Mouse (Mus musculus) spleen, adult 2 months (tissue): ENCODE measurements around the gene Scnn1a. TPM values are rescaled to one million over a fixed set of nuclear protein-coding genes. Genes with fewer than 3 reads are reported as not detected.
A peak's percentile ranks its signal among the peaks of the same experiment; 100 is the strongest.

Source experiments
- DNase-seq, 2 experiments: peaks; one replicate each; pipeline versions ENCODE4 v3.0.0 to v3.0.0-alpha.2; 2012 to 2021; ENCODE audit warnings: low spot score in 2 of 2, low read depth in 1 of 2
- H3K27ac ChIP-seq: fragments of 200-500 bp; 2 replicates; pipeline ENCODE4 v1.5.1; 2012; ENCODE audit warnings: low read length, inconsistent platforms; ENCODE audit not compliant: insufficient read depth
- H3K27me3 ChIP-seq: fragments of 200-500 bp; 2 replicates; pipeline ENCODE4 v1.6.1; 2012; ENCODE audit warnings: mild to moderate bottlenecking, moderate library complexity, low read length, inconsistent platforms; ENCODE audit not compliant: control insufficient read depth, insufficient read depth
- H3K36me3 ChIP-seq: fragments of 200-500 bp; 2 replicates; pipeline ENCODE4 v1.6.1; 2012; ENCODE audit warnings: mild to moderate bottlenecking, low read length, inconsistent platforms; ENCODE audit not compliant: control insufficient read depth, insufficient read depth
- H3K4me1 ChIP-seq: fragments of 200-500 bp; 2 replicates; pipeline ENCODE4 v1.6.1; 2011; ENCODE audit warnings: inconsistent platforms; ENCODE audit not compliant: control insufficient read depth, insufficient read depth, insufficient read length
- H3K4me3 ChIP-seq: fragments of 200-500 bp; 2 replicates; pipeline ENCODE4 v1.5.1; 2011; ENCODE audit warnings: mild to moderate bottlenecking, inconsistent platforms; ENCODE audit not compliant: insufficient read depth, insufficient read length; ENCODE audit errors: extremely low read depth
- CTCF ChIP-seq: fragments of 200-500 bp; IDR thresholded peaks from 2 replicates; pipeline ENCODE4 v1.5.1; 2011; ENCODE audit warnings: mild to moderate bottlenecking, inconsistent platforms; ENCODE audit not compliant: insufficient read depth, insufficient read length, insufficient replicate concordance; ENCODE audit errors: extremely low read depth
- POLR2A ChIP-seq: fragments of 200-500 bp; IDR thresholded peaks from 2 replicates; pipeline ENCODE4 v1.6.1; 2011; ENCODE audit warnings: low read depth, low read length, inconsistent platforms
- WGBS: fragments of 180-500 bp; shearing (Covaris S2); methylation state at CpG from one replicate; pipeline ENCODE4 v1.1.7; 2018; 5-methylcytosine and 5-hydroxymethylcytosine counted together
- polyA plus RNA-seq: library from polyadenylated mRNA; depleted of rRNA; stranded (reverse); fragments of >200 nt; gene quantifications from 2 replicates; pipeline ENCODE4 v1.2.3, GENCODE M21; 2012

Scnn1a gene
- polyA plus RNA-seq, 1 experiment, result 1.5 TPM

- no peaks in the 10 kb centered on the region for H3K4me1 ChIP-seq
- 77% methylated on average over 7 of the region's 7 CpGs for WGBS
- peak overlapping the region; percentile 37; the same call in 1 of the 2 replicates for H3K27ac ChIP-seq
- peak overlapping the region; percentile 42 for H3K4me3 ChIP-seq
- H3K36me3 ChIP-seq, result no peaks in the 10 kb centered on the region
- DNase-seq, result no peak
- TF ChIP-seq POLR2A (no peak), CTCF (no peak)
- H3K27me3 ChIP-seq, result peaks cover 8% of the 10 kb centered on the region; the same call in 1 of the 2 replicates
Observed at GRCm38 (mm10) chr6:125314231-125314563, 6.3 kb upstream of the Scnn1a start.

- Histone ChIP-seq H3K4me1 (no peaks in the 10 kb centered on the region), H3K36me3 (no peaks in the 10 kb centered on the region), H3K4me3 (no peak overlapping the region), H3K27me3 (peaks cover 8% of the 10 kb centered on the region; the same call in 1 of the 2 replicates), H3K27ac (no peak overlapping the region)
- TF ChIP-seq CTCF (no peak), POLR2A (no peak)
- DNase-seq, result no peak
- WGBS, result 87% methylated on average over 6 of the region's 6 CpGs
Observed at GRCm38 (mm10) chr6:125314746-125315145, 5.7 kb upstream of the Scnn1a start.

GRCm38 (mm10) chr6:125317077-125317476 lies 3.4 kb upstream of the Scnn1a start:
- Histone ChIP-seq H3K27me3 (peaks cover 8% of the 10 kb centered on the region; the same call in 1 of the 2 replicates), H3K4me3 (no peak overlapping the region), H3K27ac (no peak overlapping the region), H3K36me3 (no peaks in the 10 kb centered on the region), H3K4me1 (no peaks in the 10 kb centered on the region)
- TF ChIP-seq POLR2A (no peak), CTCF (no peak)
- 83% methylated on average over 7 of the region's 7 CpGs for WGBS
- DNase-seq, result no peak

- DNase-seq, result no peak
- H3K27ac ChIP-seq, result no peak overlapping the region
Observed at GRCm38 (mm10) chr6:125318981-125319918, 1.2 kb upstream of the Scnn1a start.

GRCm38 (mm10) chr6:125319919-125320296 lies 551 bp upstream of the Scnn1a start:
- Histone ChIP-seq H3K27ac (no peak overlapping the region), H3K27me3 (no peaks in the 10 kb centered on the region), H3K4me3 (no peak overlapping the region), H3K36me3 (no peaks in the 10 kb centered on the region), H3K4me1 (no peaks in the 10 kb centered on the region)
- no peak for TF ChIP-seq POLR2A
- no peak for TF ChIP-seq CTCF
- no peak for DNase-seq

More at GRCm38 (mm10) chr6:125318981-125319918, 1.2 kb upstream of the Scnn1a start:
- 78% methylated on average over 15 of the region's 15 CpGs for WGBS
- Histone ChIP-seq H3K36me3 (no peaks in the 10 kb centered on the region), H3K27me3 (no peaks in the 10 kb centered on the region), H3K4me1 (no peaks in the 10 kb centered on the region), H3K4me3 (no peak overlapping the region)
- no peak for TF ChIP-seq POLR2A
- TF ChIP-seq CTCF, result no peak

- Histone ChIP-seq H3K4me1 (no peaks in the 10 kb centered on the region), H3K27me3 (no peaks in the 10 kb centered on the region), H3K27ac (no peak overlapping the region), H3K4me3 (no peak overlapping the region), H3K36me3 (no peaks in the 10 kb centered on the region)
- TF ChIP-seq POLR2A (no peak), CTCF (no peak)
- DNase-seq, result no peak
- 63% methylated on average over 26 of the region's 26 CpGs for WGBS
Observed at GRCm38 (mm10) chr6:125321114-125321855, 826 bp downstream of the Scnn1a start.
